Mouse (Mus musculus) brown adipose tissue, adult 24 weeks (tissue): Measurements from ENCODE around the gene Dennd2a. TPM values are rescaled to one million over a fixed set of nuclear protein-coding genes. Genes with fewer than 3 reads are reported as not detected.
"Not testable (repeated sequence)": the region's sequence is repeated elsewhere in the genome, so short reads cannot be mapped to it uniquely, and the experiment has no call there.

Experiments
- H3K27ac ChIP-seq: fragments of 200-500 bp; replicated peaks from 2 replicates; pipeline ENCODE4 v1.5.1; 2012; ENCODE audit warnings: low read depth, mild to moderate bottlenecking, low read length
- H3K4me1 ChIP-seq: fragments of 200-500 bp; 2 replicates; pipeline ENCODE4 v1.6.1; 2012; ENCODE audit warnings: low read length, mixed read lengths; ENCODE audit not compliant: control insufficient read depth, insufficient read depth, insufficient read length
- H3K4me3 ChIP-seq: fragments of 200-500 bp; 2 replicates; pipeline ENCODE4 v1.5.1; 2012; ENCODE audit warnings: low read depth, mild to moderate bottlenecking, low read length, moderate library complexity; ENCODE audit not compliant: insufficient read depth
- polyA plus RNA-seq: library from polyadenylated mRNA; stranded (reverse); fragments of >200 nt; gene quantifications from 2 replicates; pipeline ENCODE4 v1.2.4, GENCODE M21; 2012; ENCODE audit not compliant: missing spikeins, insufficient read depth, insufficient read length

Gene Dennd2a
- polyA plus RNA-seq, 1 experiment = 1.7 TPM

GRCm38 (mm10) chr6:39434111-39434885 is 123.4 kb downstream of the Dennd2a start:
- Histone ChIP-seq H3K4me3 (no peak overlapping the region), H3K4me1 (no peaks in the 10 kb centered on the region)

GRCm38 (mm10) chr6:39433701-39434100 is 124.0 kb downstream of the Dennd2a start:
- Histone ChIP-seq H3K4me3 (no peak overlapping the region), H3K4me1 (no peaks in the 10 kb centered on the region), H3K27ac (no peak overlapping the region)

More at GRCm38 (mm10) chr6:39434111-39434885, 123.4 kb downstream of the Dennd2a start:
- H3K27ac ChIP-seq = no peak overlapping the region

GRCm38 (mm10) chr6:39433174-39433573 is 124.5 kb downstream of the Dennd2a start:
- no peaks in the 10 kb centered on the region for H3K4me1 ChIP-seq
- no peak overlapping the region for H3K27ac ChIP-seq
- H3K4me3 ChIP-seq = no peak overlapping the region

GRCm38 (mm10) chr6:39430722-39431121 is 126.9 kb downstream of the Dennd2a start:
- Histone ChIP-seq H3K27ac (no peak overlapping the region), H3K4me1 (no peaks in the 10 kb centered on the region), H3K4me3 (no peak overlapping the region)

GRCm38 (mm10) chr6:39429007-39429788 is 128.5 kb downstream of the Dennd2a start:
- no peak overlapping the region for H3K27ac ChIP-seq
- H3K4me1 ChIP-seq = no peaks in the 10 kb centered on the region
- H3K4me3 ChIP-seq = no peak overlapping the region

- H3K4me3 ChIP-seq = no peak overlapping the region
- no peaks in the 10 kb centered on the region for H3K4me1 ChIP-seq
- H3K27ac ChIP-seq = no peak overlapping the region
Observed at GRCm38 (mm10) chr6:39427276-39428003, 130.2 kb downstream of the Dennd2a start.

GRCm38 (mm10) chr6:39426725-39427124 is 130.9 kb downstream of the Dennd2a start:
- H3K4me1 ChIP-seq = no peaks in the 10 kb centered on the region
- no peak overlapping the region for H3K4me3 ChIP-seq

GRCm38 (mm10) chr6:39425181-39425580 is 132.5 kb downstream of the Dennd2a start:
- Histone ChIP-seq H3K4me3 (no peak overlapping the region), H3K27ac (no peak overlapping the region), H3K4me1 (no peaks in the 10 kb centered on the region)

More at GRCm38 (mm10) chr6:39426725-39427124, 130.9 kb downstream of the Dennd2a start:
- no peak overlapping the region for H3K27ac ChIP-seq

- Histone ChIP-seq H3K4me3 (no peak overlapping the region), H3K4me1 (no peaks in the 10 kb centered on the region), H3K27ac (no peak overlapping the region)
Observed at GRCm38 (mm10) chr6:39423686-39424085, 134.0 kb downstream of the Dennd2a start.

GRCm38 (mm10) chr6:39423130-39423551 is 134.5 kb downstream of the Dennd2a start:
- no peaks in the 10 kb centered on the region; the same call in 1 of the 2 replicates for H3K4me1 ChIP-seq
- no peak overlapping the region for H3K27ac ChIP-seq
- no peak overlapping the region for H3K4me3 ChIP-seq

GRCm38 (mm10) chr6:39420867-39421266 is 136.8 kb downstream of the Dennd2a start:
- no peak overlapping the region for H3K27ac ChIP-seq
- no peaks in the 10 kb centered on the region; the same call in 1 of the 2 replicates for H3K4me1 ChIP-seq
- H3K4me3 ChIP-seq = no peak overlapping the region

- Histone ChIP-seq H3K4me1 (no peaks in the 10 kb centered on the region; the same call in 1 of the 2 replicates), H3K27ac (no peak within 1 kb of the TSS), H3K4me3 (peak within 1 kb of the TSS; percentile 77)
Observed at GRCm38 (mm10) chr6:39419851-39420721, 137.6 kb downstream of the Dennd2a start, which contains the start of gene Mkrn1. Gene Mkrn1 (minus strand): TSS chr6:39420462.

- Histone ChIP-seq H3K4me1 (no peaks in the 10 kb centered on the region; the same call in 1 of the 2 replicates), H3K27ac (no peak overlapping the region), H3K4me3 (peak overlapping the region; percentile 77)
Observed at GRCm38 (mm10) chr6:39419386-39419850, 138.2 kb downstream of the Dennd2a start.

- not testable (repeated sequence) for H3K4me1 ChIP-seq, H3K4me3 ChIP-seq, H3K27ac ChIP-seq
Observed at GRCm38 (mm10) chr6:39416654-39417053, 141.0 kb downstream of the Dennd2a start.
